Mouse (Mus musculus): ENCODE results near the gene Cap2.

GRCm38 (mm10) chr13:46462280-46462679 is 39.4 kb upstream of the Cap2 start:
- TF ChIP-seq CTCF (IDR thresholded peaks at IDR 0.05; ENCODE audit: low read depth, low read length) (no peak), POLR2A (IDR thresholded peaks at IDR 0.05; ENCODE audit: borderline replicate concordance, low read depth, low read length) (no peak)

Measured in bone marrow macrophage, adult 2 months (primary cell).